Mouse (Mus musculus): ENCODE results near the gene Psma7.

DNA sequence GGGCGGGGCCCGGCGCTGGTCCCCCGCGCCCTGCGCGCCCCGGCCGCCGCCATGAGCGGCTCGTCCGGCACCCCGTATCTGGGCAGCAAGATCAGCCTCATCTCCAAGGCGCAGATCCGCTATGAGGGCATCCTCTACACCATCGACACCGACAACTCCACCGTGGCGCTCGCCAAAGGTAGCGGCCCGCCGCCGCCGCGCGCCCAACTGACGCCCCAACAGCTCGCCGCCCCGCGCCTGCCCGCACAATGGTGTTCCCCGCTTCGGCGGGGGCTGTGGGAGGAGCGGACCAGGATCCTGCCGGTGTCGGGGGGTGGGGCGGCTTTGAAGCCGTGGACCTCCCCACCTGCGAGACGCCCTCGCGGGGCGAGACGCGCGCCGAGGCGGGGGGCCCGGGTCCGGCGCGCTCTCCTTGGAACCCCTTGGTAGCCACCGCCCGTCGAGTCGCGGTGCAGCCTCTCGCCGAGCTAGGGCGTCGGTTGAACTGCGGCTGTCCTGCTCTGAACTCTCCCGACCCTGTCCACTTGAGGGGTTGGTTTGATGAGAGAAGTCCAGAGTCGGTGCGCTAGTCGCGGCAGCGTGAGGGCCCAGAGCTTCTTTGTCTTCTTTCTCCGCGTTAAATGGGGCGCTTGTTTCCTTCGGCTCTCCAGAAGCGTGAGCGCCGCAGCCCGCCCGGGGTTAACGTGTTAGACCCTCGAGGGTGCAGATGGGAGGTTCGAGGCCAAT is 16.9 kb downstream of the Psma7 start:
- TF ChIP-seq POLR2A (IDR thresholded peaks at IDR 0.05; ENCODE audit: borderline replicate concordance, extremely low read depth, insufficient read depth, insufficient read length, poor library complexity, severe bottlenecking) = no peak
- TF ChIP-seq CTCF (IDR thresholded peaks at IDR 0.05; ENCODE audit: borderline replicate concordance, extremely low read depth, insufficient read depth, insufficient read length) = no peak

Measured in brain, embryonic 14.5 days (tissue).